Mouse (Mus musculus): ENCODE data around the gene Grn. TPM values are rescaled to one million over a fixed set of nuclear protein-coding genes. Genes with fewer than 3 reads are reported as not detected.
A peak's percentile ranks its signal among the peaks of the same experiment; 100 is the strongest.
"Not testable (repeated sequence)": the region's sequence is repeated elsewhere in the genome, so short reads cannot be mapped to it uniquely, and the experiment has no call there.

The Grn gene
- polyA plus RNA-seq (2012; rRNA removed), result 110 and 122 TPM in 2 replicates

DNA sequence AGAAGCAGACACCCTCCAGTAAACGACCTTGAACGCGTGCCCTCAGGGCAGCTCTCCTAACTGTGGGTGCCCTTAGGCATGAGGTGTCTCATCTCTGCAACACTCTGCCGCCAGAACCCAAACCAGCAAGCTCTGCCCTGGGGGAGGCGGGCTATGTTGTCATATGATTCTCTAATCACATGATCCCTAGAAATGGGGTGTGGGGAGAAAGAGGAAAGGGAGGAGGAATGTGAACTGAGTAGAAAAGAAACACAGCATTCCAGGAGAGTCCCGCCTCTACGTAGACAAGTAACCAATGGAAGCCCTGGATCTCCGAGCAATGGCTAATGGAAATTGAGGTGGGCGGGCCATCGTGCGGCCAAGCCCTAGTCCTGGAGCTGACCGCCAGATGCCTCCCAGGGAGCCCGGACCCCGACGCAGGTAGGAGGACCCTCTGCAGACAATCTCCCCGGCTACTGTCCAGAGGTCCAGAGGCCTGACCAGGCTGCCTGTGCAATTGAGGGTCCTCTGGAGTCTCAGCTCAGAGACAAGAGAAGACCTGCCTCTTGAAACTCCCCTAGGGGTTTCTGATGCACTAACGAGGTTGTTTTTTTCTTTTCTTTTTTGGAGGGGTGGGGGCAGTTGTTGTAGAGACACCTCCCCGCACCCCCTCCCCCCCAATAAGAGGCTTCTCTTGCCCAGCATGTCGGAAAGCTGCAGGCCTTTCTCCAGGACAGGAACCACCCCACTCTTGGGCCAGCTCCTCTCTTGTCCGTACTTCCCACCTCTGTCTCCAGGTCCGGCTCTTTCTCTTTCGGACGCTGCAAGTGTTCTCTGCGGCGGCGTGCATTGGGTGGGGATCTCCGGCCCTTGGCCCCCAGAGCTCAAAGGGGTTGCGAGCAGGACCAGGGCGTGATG lies at the start of gene Grn:
Gene Grn (plus strand): TSS at position 195 of the 897 bp plus-strand sequence.
- DNase-seq (ENCODE audit: low read depth, low spot score), result peak; percentile 97
- WGBS, result under 1% methylated on average over 29 of the region's 29 CpGs

DNA sequence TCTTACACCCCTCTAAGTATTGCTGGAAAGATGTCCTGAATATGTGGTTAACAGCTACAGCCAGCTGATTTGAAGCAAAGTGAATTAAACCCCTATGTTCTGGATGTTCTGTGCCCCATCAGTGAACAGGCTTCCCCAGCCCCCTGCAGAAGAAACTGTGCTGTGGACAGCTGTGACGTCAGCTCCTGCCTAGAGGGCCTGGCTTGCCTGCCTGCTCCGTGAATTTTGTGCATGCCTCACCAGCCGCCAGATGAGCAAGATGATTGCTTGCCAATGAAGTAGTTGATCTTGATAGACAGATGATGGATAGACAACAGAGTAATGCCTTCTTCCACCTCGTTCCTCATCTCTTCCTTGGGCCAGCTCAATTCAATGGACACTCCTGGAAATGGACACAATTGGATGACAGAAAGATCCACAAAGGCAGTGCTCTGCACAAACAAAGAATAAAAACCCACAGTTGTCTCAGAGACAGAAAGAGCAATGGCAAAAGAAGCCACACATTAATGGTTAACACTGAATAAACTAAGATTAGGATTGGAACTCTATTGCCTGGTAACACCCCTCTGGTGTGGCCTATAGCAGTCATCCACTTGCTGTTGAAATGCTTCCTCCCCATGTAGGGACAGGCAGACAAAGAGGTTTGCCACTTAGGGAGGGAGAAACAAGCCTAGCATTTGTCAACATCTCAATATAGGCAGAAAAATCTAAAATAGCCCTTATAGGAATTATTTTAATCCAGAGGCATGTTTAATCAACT lies 48.6 kb upstream of the Grn start:
- WGBS, result 18% methylated on average over 4 of the region's 4 CpGs
- DNase-seq (ENCODE audit: low read depth, low spot score), result no peak

DNA sequence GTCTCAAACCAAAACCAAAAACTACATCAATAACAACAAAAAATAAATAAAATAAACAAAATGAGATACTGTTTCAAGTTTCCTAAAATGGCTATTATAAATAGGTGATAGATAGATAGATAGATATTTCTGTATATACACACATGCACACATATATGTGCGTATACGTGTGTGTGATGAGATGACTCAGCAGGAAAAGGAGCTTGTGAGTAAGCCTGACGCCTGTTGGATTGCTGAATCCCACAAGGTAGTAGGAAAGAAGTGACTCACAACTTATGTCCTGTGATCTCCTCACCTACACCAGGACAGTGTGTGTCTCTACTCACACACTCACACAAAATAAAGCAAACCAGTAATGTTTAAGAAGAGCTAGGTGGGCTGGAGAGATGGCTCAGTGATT lies 47.3 kb upstream of the Grn start:
- no peak for DNase-seq (ENCODE audit: low read depth, low spot score)
- 76% methylated on average over 3 of the region's 3 CpGs for WGBS

DNA sequence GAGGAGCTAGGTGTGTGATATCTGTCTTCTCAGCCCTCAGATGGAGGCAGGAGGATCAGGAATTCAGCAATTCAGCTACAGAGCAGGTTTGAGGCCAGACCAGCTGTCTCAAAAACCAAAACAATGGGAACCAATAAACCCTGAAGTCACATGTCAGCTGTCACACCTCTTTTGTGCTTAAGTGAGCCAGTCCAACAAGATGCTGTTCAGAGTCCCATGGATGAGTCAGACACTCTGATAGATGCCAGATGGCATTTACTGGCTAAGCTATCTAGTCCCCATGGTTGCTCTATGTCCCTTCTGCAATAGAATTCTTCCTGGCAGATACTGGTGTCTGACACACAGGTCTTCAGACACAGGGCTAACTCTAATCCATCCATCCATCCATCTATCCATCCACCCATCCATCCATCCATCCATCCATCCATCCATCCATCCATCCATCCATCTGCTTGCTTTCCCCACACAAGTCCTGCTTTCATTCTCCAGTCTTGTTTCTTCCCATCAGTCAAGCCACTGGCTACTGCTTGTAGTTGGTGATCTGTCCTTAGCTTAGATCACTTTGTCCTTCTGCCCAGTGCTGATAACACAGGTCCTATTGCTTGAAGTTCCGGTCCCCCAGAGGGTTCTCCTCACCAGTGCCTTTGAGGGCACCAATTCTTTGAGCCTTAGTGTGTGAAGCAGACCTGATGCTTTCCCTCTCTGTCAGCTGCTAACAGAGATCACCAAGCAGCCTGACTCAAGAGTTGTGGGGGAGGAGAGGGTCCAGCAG lies 46.6 kb upstream of the Grn start:
- no peak for DNase-seq (ENCODE audit: low read depth, low spot score)
- 97% methylated on average over 1 of the region's 1 CpGs for WGBS

DNA sequence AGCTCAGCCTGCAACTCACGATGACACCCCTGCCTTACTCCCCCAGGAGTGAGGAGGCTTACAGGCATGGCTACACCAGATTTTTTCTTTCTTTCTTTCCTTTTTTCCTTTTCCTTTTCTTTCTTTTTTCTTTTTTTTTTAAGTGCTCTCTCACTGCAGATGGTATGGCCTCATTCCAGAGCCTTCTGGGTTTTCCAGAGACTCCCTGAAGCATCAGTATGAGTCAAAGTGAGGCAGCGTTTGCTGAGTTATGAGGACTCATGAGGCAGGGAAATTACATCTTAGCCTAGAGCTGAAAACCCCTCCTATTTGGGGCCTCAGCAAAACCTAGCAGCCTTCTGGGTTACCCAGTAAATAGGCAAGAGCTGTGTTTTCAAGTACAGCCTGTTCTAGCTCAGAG lies 45.7 kb upstream of the Grn start:
- WGBS, result 73% methylated on average over 2 of the region's 2 CpGs

DNA sequence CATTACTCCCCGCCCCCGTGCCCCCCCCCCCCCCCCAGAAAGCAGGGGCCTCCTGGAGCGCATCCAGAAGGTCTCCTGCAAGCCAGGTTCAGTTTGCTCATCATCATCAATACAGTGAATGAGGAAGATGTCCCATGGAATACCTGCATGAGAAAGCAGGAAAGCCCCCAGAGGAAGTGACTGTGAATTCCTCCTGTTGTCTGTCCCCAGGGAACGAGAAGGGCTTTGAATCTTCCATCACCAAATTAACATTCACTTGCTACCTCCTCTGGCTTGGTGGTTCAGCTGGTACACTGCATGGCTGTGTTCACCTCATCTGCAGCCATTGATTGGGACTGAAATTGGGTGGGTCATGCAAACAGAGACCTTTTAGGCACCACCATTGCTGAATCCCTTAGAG lies 45.0 kb upstream of the Grn start:
- no peak for DNase-seq (ENCODE audit: low read depth, low spot score)
- WGBS, result 44% methylated on average over 4 of the region's 4 CpGs

More for the DNA sequence above, 45.7 kb upstream of the Grn start:
- no peak for DNase-seq (ENCODE audit: low read depth, low spot score)

DNA sequence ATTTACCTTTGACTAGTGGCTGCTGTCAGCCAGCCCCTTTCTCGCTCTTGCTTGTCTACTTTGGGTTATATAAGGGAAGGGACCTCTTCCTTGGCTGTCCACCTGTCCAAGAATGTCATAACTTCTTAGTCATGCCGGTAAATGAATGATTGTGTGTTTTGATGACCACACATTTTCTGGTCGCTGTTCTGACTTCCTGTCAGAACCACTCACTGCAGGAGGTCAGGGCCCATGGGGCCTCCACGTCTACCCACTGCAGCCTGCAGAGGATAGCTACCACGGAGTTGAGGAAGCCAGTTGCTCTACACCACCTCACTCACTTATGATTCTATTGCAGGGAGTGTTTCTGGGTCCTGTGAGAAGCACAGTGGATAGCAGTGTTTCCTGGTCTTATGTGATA lies 44.0 kb upstream of the Grn start:
- 55% methylated on average over 5 of the region's 5 CpGs for WGBS
- no peak for DNase-seq (ENCODE audit: low read depth, low spot score)

DNA sequence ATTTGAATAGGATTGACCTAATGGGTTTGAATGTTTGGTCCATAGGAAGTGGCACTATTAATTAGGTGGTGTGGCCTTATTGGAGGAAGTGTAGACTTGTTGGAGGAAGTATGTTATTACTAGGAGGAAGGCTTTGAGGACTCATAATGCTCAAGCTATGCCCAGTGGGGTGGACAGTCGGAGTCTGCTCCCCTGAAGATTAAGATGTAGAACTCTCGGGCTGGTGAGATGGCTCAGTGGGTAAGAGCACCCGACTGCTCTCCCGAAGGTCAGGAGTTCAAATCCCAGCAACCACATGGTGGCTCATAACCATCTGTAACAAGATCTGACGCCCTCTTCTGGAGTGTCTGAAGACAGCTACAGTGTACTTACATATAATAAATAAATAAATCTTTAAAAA lies 40.7 kb upstream of the Grn start:
- DNase-seq (ENCODE audit: low read depth, low spot score), result not testable (repeated sequence)
- 86% methylated on average over 4 of the region's 5 CpGs for WGBS

DNA sequence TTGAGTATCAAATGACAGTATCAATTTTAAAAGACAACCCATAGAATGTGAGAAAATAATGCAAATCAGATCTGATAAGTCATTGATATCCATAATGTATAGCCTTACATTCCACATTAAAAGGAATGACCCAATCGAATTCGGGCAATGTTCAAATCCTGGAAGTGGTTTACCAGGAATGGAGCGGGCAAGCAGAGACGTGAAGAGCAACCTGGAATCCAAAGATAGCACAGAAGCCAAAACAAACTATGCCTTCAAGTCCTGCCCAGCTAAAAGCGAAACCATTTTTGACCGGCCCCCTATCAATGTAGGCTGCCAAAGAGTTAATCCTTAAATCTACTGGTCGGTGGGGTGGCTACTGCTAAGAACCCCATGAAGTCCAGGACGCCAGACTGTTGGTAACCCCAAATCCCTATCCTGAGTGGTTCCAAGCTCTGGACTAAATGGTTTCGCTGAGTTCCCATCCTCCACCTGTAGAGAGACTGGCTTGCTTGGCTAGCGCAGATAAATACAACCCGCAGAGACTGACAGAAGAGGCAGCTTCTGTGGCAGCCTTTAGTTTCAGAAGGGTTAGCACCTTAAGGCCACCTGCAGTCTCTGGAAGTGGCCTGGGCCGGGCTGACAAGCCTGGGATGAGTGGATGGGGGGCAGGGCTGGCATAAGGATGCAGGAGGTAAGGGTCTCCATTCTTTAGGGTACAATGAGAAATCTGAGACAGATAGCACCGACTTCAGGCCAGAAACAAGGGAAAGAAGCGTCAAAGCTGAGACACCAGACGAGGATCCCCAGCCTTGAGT lies 37.5 kb upstream of the Grn start:
- no peak for DNase-seq (ENCODE audit: low read depth, low spot score)
- 16% methylated on average over 15 of the region's 15 CpGs for WGBS

DNA sequence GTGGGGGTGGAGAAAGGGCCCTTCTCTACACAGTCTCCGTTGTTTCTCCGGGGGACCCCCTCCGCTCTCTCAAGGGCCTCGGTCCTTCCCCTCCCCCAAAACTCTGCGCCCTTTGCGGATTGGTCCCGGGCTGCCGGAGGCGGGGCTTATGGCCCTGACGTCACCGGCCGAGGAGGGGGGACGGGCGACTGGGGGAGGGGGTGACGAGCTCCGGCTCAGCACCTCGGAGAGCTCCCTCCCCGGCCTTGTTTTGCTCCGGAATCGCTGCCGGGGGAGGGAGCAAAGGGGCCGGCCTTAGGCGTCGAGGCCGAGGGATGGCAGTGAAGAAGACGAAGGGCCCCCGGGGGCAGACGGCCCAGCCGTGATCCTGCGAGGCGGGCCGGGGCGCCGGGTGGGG lies 36.9 kb upstream of the Grn start, which contains the start of gene Rundc3a:
Gene Rundc3a (plus strand): TSS at position 166 of the 397 bp plus-strand sequence.
- 2% methylated on average over 34 of the region's 34 CpGs for WGBS
- no peak for DNase-seq (ENCODE audit: low read depth, low spot score)

DNA sequence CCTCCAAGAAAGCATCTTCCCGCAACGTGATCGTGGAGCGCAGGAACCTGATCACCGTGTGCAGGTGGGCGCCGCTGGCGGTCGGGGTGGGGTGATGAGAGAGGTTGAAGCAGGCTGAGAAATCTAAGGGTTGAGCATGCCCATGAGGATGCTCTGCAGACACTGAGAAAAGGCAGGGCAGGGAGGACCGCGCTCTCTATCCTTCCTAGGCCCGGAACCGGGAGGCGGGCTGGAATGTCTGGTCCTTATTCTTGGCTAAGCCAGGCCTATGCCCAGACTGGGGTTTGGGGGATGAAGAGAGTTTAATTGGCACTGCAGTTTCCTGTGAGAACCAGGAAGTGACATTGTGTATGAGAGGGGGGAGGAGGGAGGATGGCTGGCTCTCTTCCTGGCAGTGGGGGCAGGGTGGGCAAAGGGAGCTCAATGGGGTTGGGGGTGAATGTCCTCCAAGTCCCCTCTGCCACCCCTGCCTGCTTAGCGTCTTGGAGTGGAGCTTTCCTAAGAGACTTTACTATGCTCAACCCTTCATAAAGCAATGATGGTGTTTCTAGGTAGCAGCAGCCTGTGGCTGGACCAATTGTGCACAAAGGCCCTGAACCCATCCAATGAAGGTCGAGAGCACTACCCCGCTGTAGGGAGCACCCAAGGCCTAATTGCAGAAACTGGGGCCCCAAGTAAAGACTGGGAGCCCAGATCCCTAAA lies 36.2 kb upstream of the Grn start:
- 7% methylated on average over 17 of the region's 17 CpGs for WGBS
- no peak for DNase-seq (ENCODE audit: low read depth, low spot score)

DNA sequence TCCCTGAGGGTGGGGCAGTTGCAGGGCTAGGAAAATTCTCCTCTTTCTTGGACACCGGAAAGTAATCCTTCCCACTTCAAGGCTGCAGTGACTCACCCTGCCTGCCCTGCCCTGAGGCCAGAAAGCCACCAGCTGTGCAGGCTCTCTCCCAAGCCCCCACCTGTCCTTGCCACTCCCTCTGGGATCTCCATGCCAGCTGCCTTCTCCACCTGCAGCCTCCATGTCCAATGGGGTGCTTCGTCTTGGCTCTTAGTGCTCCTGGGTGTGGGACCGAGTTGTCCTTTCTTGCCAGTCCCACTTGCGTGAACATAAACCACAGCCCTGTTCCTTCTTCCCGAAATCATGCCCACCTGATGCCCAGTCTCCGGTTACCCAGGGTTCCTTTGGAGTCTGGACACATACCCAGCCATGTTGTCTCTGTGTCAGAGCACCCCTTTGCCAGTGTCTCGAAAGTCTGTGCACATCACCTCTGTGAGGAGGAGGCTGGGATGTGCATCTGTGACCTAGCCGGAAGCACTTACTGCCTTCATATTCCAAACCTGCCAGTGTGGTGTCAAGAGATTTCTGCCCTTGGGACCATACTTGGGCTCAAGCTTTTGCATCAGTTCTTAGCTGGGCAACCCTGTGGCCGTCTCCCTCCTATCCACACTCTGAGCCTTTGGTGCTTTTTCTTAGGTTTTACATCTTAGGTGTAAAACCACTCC lies 35.5 kb upstream of the Grn start:
- WGBS, result 37% methylated on average over 9 of the region's 9 CpGs
- DNase-seq (ENCODE audit: low read depth, low spot score), result no peak

DNA sequence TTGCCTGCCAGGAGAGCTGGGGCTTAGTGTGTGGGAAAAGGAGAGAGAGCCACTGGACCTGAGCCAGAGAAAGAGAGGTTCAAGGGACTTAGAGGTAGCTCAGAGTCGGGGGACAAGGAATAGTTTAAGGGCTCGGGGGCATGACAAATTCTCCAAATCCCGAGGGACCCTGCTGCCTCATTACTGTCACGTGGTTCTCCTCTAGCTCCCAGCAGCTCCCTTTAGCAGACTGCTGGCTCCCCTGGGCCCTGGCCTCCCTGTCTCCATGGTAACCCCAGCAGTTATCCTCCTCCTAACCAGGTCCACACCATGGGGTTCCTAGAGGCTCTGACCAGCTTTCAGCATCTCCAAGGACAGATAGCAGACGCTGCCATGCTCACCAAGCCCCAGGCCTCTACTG lies 34.9 kb upstream of the Grn start:
- 48% methylated on average over 5 of the region's 5 CpGs for WGBS
- no peak for DNase-seq (ENCODE audit: low read depth, low spot score)

DNA sequence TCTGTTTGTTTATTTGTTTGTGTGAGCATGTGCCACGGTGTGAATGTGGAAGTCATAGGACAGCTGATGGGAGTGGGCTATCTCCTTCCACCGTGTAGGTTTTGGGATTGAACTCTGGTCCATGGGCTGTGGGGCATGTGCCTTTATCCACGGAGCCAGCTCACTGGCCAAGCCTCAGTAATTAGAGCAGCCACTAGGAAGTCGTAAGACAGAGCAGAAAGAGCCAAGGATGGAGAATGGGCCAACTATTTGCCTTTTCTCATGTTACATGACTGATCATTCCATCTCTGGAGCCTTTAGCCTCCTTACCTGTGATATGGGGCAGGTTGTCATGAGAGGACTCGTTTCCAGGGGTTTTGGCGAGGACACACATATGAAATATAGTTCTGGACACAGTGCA lies 33.9 kb upstream of the Grn start:
- no peak for DNase-seq (ENCODE audit: low read depth, low spot score)
- WGBS, result 51% methylated on average over 6 of the region's 6 CpGs

DNA sequence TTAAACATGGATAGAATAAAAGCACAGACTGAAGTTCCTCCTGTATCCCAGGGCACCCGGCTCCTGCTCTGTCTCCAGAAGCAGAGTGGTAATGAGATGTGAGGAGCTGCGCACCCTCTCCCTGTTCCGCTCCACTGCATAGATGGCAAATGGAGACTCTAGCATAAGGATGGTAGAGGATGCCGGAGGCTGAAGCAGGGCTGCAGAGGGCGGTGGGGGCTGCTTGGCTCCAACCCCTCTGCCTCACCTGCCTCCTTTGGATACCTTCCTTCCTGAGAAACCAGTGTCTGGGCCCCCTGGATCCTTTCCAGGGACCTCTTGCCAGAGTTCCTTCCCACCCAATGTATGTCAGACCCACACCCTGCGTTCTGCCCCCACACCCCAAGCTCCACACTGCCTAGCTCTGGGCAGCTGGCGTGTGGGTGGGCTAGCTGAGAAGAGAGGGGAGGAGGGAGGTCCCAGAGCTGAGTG lies 33.4 kb upstream of the Grn start:
- WGBS, result 81% methylated on average over 6 of the region's 7 CpGs

DNA sequence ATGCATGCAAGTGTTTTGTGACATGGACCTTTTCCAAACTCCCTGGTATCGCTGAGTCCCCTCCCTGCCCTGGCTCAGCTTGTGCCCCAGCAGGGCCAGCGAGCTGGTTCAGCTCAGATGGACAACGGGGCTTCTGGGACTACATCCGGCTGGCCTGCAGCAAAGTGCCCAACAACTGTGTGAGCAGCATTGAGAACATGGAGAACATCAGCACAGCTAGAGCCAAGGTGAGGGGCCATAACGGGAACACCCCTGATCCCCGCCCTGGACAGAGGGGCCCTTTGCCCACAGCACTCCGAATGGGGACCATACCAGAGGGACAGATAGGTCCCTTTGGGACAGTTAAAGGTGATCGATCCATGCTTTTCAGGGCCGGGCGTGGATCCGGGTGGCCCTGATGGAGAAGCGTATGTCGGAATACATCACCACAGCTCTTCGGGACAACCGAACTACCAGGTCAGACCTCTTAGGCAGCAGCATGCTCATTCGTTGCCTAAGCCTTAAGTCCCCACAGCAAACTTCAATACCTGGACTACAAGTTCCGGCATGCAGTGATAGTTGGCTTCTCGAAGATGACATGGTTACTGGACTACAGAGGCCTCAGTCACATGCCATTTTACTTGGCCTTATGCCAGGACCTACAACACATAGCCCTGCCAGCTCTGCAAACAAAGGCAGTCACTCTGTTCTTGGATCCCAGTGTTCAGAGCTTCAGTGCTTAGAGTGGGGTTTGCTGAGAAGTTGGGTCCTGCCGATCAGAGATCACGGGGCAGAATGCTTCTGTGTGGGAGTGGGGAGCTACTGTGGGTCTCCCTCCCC lies 31.9 kb upstream of the Grn start:
- no peak for DNase-seq (ENCODE audit: low read depth, low spot score)
- 64% methylated on average over 20 of the region's 20 CpGs for WGBS

More for the DNA sequence above, 33.4 kb upstream of the Grn start:
- DNase-seq (ENCODE audit: low read depth, low spot score), result no peak

DNA sequence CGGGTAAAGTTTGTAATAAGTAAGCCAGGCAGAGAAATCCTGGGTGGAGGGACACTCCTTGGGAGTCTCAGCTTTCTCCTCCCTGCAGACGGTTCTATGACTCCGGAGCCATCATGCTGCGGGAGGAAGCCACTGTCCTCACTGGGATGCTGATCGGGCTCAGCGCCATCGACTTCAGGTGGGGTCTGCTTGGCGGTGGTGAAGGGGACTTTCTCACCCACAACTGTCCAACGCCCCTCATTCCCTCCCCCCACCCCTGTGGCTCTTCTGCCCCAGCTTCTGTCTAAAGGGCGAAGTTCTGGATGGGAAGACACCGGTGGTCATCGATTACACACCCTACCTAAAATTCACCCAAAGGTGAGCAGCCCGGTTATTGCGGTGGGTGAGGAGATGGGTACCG lies 31.0 kb upstream of the Grn start:
- 12% methylated on average over 15 of the region's 15 CpGs for WGBS
- DNase-seq (ENCODE audit: low read depth, low spot score), result no peak

All from large intestine, adult 2 months (tissue).